Mouse (Mus musculus) midbrain, postnatal 0 days (tissue): ENCODE measurements around the gene Mrpl12. TPM values are rescaled to one million over a fixed set of nuclear protein-coding genes. Genes with fewer than 3 reads are reported as not detected.
A peak's percentile ranks its signal among the peaks of the same experiment; 100 is the strongest.

Source experiments
- ATAC-seq: fragments of 200-750 bp; cut with Nextera tagmentation; 2 replicates; pipeline ENCODE4 v1.8.0; 2017; ENCODE audit warnings: moderate number of reproducible peaks, mild to moderate bottlenecking, moderate TSS enrichment, moderate library complexity; ENCODE audit not compliant: low FRiP score
- DNase-seq: peaks from one replicate; pipeline ENCODE4 v3.0.0-alpha.2; 2015; ENCODE audit warnings: low spot score
- H3K27ac ChIP-seq: fragments of 300-500 bp; sonication (generic); 2 replicates; pipeline ENCODE4 v1.5.1; 2014; ENCODE audit warnings: low read depth, mild to moderate bottlenecking, low read length, mixed read lengths
- H3K27me3 ChIP-seq: fragments of 300-500 bp; sonication (generic); 2 replicates; pipeline ENCODE4 v1.6.1; 2014; ENCODE audit warnings: low read length, control low read depth, mixed read lengths; ENCODE audit not compliant: insufficient read depth
- H3K36me3 ChIP-seq: fragments of 300-500 bp; sonication (generic); 2 replicates; pipeline ENCODE4 v1.6.1; 2014; ENCODE audit warnings: low read length, control low read depth, mixed read lengths; ENCODE audit not compliant: insufficient read depth
- H3K4me1 ChIP-seq: fragments of 300-500 bp; sonication (generic); 2 replicates; pipeline ENCODE4 v1.6.1; 2014; ENCODE audit warnings: mild to moderate bottlenecking, control low read depth, antibody characterized with exemption, low read length, mixed read lengths; ENCODE audit not compliant: insufficient read depth
- H3K4me2 ChIP-seq: fragments of 300-500 bp; sonication (generic); 2 replicates; pipeline ENCODE4 v1.6.1; 2014; ENCODE audit warnings: low read depth, mild to moderate bottlenecking, low read length, mixed read lengths; ENCODE audit not compliant: poor library complexity, severe bottlenecking
- H3K4me3 ChIP-seq: fragments of 300-500 bp; sonication (generic); 2 replicates; pipeline ENCODE4 v1.5.1; 2014; ENCODE audit warnings: low read depth, mild to moderate bottlenecking, low read length, moderate library complexity
- H3K9ac ChIP-seq: fragments of 300-500 bp; sonication (generic); replicated peaks from 2 replicates; pipeline ENCODE4 v1.6.1; 2014; ENCODE audit warnings: mild to moderate bottlenecking, low read length, moderate library complexity, mixed read lengths; ENCODE audit not compliant: poor library complexity, severe bottlenecking
- H3K9me3 ChIP-seq: fragments of 300-500 bp; sonication (generic); 2 replicates; pipeline ENCODE4 v1.6.1; 2016; ENCODE audit warnings: low read length, control low read depth
- CTCF ChIP-seq: IDR thresholded peaks from 2 replicates; pipeline ENCODE4 v1.5.1; 2016; ENCODE audit warnings: antibody characterized with exemption, mild to moderate bottlenecking
- WGBS: fragments of 180-500 bp; shearing (Covaris S2); extraction: QIAGEN DNeasy Blood & Tissue Kit; methylation state at CpG from one replicate; pipeline ENCODE4 v1.1.7; 2014; 5-methylcytosine and 5-hydroxymethylcytosine counted together
- polyA plus RNA-seq: library from polyadenylated mRNA; unstranded; fragments of >200 nt; fragmentation: Nextera tagmentation; extraction: Ambion mirVana; gene quantifications from 2 replicates; pipeline ENCODE4 v1.2.1, GENCODE M21; 2015
- total RNA-seq: library from RNA; depleted of rRNA; stranded (reverse); fragments of >200 nt; gene quantifications from 2 replicates; pipeline ENCODE4 v1.2.3, GENCODE M21; 2014; rRNA removed

The Mrpl12 gene
- 39.2 and 42.7 TPM in 2 replicates for total RNA-seq
- polyA plus RNA-seq, result 147 TPM in 2 replicates

DNA sequence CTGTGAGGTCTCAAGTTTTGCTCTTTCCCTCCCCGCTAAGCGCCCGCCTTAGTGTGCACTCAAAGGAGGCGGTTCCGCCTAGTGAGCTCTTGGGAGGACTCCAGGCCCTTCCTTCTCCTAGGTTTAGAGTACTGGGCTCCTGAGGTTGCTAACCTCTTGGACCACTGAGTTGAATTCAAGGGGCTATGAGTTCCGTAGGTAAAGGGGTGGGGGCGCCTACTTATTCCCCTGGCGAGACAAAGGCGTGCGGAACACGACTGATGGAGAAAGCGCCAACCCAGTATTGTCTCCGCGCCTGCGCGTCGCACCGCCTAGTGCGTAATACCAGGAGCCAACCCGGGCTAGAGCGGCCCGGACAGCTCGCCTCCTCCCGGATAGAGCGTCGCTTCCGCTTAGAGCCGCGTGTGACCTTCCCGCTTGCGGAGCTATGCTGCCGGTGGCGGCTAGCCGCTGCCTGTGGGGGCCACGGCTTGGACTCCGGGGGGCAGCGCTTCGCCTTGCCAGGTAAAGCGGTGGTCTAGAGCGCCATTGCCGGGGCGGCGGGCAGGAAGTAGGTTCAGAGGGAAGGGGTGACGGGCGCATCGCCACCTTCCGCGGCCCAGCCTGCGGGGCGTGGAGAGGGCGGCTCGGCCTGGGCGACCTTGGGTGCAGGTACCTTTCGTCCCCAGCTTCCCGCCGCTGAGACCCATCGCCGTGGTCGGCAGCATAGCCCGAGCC is at the start of gene Mrpl12:
Gene Mrpl12, plus strand, starts transcription at position 349 of the 717 bp plus-strand sequence.
- peaks cover 3% of the 10 kb centered on the region; the same call in 1 of the 2 replicates for H3K4me1 ChIP-seq
- WGBS, result under 1% methylated on average over 59 of the region's 60 CpGs
- peak; percentile 95 for ATAC-seq

DNA sequence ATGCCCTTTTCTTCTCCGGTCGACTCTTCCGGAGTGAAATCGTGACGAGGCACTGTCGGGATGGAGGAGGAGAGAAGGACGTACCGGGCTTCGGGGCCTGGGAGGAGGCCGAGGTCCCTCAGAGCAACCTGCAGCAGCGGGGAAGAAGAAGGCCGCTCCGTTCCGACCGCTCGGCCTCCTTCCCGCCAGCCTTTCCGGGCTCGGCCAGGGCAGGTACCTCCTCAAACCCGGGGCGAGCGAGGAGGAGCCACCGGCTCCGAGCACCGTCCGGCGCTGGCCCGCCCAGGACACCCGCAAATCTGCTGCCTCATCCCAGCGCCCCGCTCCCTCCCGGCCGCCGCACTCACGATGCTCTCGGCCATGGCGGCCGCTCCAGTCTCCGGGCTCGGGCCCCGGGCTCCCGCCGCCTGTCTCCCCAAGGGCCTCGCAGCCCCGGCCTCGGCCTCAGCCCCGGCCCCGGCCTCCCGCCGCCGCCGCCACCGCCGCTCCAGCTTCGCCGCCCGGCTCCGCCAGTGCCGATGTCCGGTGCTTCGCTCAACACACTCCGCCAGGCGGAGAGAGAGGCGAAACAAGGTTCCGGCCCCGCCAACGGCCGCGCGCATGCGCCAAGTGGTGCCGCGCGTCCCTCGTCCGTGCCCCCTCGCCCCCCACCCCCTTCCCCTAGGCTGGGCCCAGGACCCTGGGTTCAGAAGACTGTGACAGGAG is 47.1 kb upstream of the Mrpl12 start, which contains the start of gene Nploc4:
Gene Nploc4, minus strand, starts transcription at position 557 of the 705 bp plus-strand sequence.
- ATAC-seq (peak; percentile 82), DNase-seq (peak; percentile 90)
- Histone ChIP-seq H3K27ac (peak within 1 kb of the TSS; percentile 68), H3K4me3 (peak within 1 kb of the TSS; percentile 80), H3K4me1 (peaks cover 11% of the 10 kb centered on the region), H3K9ac (peak within 1 kb of the TSS; percentile 79), H3K36me3 (peaks cover 21% of the 10 kb centered on the region), H3K27me3 (no peaks in the 10 kb centered on the region), H3K9me3 (no peaks in the 10 kb centered on the region), H3K4me2 (peak within 1 kb of the TSS; percentile 79)
- 0% methylated on average over 49 of the region's 77 CpGs for WGBS
- TF ChIP-seq CTCF, result no peak; the same call in 1 of the 2 replicates

More for the DNA sequence above, at the start of gene Mrpl12:
- peak within 1 kb of the TSS; percentile 87 for H3K9ac ChIP-seq
- TF ChIP-seq CTCF, result peak; percentile 24; the same call in 1 of the 2 replicates
- DNase-seq, result peak; percentile 99
- no peaks in the 10 kb centered on the region for H3K27me3 ChIP-seq
- H3K4me3 ChIP-seq, result peak within 1 kb of the TSS; percentile 75
- H3K36me3 ChIP-seq, result peaks cover 53% of the 10 kb centered on the region
- H3K4me2 ChIP-seq, result peak within 1 kb of the TSS; percentile 59
- no peaks in the 10 kb centered on the region for H3K9me3 ChIP-seq
- peak within 1 kb of the TSS; percentile 74 for H3K27ac ChIP-seq

DNA sequence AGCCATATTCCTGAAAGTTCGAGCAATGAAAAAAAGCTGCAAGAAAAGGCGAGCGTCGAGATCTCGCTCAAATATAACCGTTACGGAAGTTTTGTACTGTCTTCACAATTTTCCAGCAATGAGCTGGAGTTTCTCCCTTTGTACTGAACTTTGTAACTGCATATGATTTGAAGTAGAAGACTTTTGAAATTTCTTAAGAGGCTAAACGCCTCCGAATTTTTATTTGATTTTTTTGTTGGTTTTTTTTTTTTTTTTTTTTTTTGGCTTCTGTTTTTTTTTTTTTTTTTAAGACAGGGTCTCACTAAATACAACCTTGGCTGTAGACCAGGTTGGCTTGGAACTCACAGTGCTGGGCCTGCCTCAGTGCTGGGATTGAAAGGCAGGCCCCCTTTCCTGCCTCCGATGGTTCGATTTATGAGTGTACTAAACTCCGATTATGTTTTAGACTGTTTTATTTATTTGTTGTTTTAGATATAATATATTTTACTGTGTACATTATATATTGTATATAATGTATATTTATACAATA is 46.5 kb upstream of the Mrpl12 start:
- no peaks in the 10 kb centered on the region for H3K9me3 ChIP-seq
- peaks cover 15% of the 10 kb centered on the region for H3K36me3 ChIP-seq
- H3K27ac ChIP-seq, result no peak overlapping the region
- DNase-seq (peak; percentile 14), ATAC-seq (no peak)
- peak overlapping the region; percentile 80 for H3K4me3 ChIP-seq
- no peaks in the 10 kb centered on the region for H3K27me3 ChIP-seq
- TF ChIP-seq CTCF, result no peak
- peaks cover 11% of the 10 kb centered on the region for H3K4me1 ChIP-seq
- no peak overlapping the region for H3K9ac ChIP-seq
- WGBS, result 29% methylated on average over 12 of the region's 12 CpGs
- H3K4me2 ChIP-seq, result peak overlapping the region; percentile 79

DNA sequence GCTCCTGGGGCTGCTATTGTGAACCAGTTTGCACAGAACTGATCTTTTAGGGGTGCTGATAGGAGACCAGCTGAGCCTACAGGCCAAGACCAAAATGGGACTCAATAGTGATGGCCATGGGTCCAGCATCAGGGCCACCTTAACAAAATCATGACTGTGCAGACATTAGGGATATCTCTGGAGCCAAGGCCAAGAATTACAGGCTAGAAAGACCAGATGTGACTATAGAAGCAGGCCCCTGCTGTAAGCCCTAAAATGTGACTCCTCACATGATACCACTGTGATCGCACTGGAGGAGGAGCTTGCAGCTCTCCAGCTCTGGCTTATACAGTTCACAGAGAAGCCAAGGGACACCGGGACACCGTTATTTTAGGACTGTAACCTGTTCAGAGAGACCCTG is 42.1 kb upstream of the Mrpl12 start, which contains the start of gene Tspan10:
Gene Tspan10, plus strand, starts transcription at position 301 of the 400 bp plus-strand sequence.
- H3K9ac ChIP-seq, result no peak within 1 kb of the TSS
- H3K4me2 ChIP-seq, result no peak within 1 kb of the TSS
- no peak within 1 kb of the TSS for H3K27ac ChIP-seq
- no peak for DNase-seq
- H3K9me3 ChIP-seq, result no peaks in the 10 kb centered on the region
- H3K4me3 ChIP-seq, result no peak within 1 kb of the TSS
- H3K36me3 ChIP-seq, result no peaks in the 10 kb centered on the region
- no peaks in the 10 kb centered on the region for H3K27me3 ChIP-seq
- H3K4me1 ChIP-seq, result no peaks in the 10 kb centered on the region
- TF ChIP-seq CTCF, result no peak
- 90% methylated on average over 3 of the region's 3 CpGs for WGBS
- ATAC-seq, result no peak

DNA sequence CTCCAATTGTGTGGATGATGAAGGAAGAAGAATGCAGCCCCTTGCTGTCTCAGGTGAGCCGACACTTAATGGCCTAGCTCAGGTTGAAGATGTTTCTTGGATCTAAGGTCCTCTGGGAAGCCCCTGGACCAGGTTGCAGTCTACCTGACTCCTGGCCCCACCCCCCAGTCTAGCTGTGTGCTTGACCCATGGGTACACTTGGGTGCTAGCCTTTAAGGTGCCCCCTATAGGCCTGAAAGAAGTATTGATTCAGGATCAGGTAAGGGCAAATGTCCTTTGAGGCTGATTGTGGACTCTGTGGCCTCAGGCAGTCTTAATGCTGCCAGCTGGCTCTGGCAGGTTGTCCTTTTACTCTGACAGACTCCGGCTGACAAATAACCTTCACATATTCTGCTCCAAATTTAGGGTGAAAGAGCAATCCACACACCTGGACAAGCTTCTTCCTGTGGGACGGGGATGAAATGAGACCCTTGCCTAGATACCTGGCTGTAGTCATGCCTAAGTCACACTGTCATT is 41.6 kb upstream of the Mrpl12 start:
- Histone ChIP-seq H3K36me3 (no peaks in the 10 kb centered on the region), H3K27me3 (no peaks in the 10 kb centered on the region), H3K9me3 (no peaks in the 10 kb centered on the region), H3K9ac (no peak overlapping the region), H3K4me2 (no peak overlapping the region), H3K4me1 (no peaks in the 10 kb centered on the region), H3K4me3 (no peak overlapping the region), H3K27ac (no peak overlapping the region)
- no peak for DNase-seq
- no peak for TF ChIP-seq CTCF
- ATAC-seq, result no peak
- 73% methylated on average over 3 of the region's 3 CpGs for WGBS
